Mouse (Mus musculus): ENCODE measurements at regions not wholly inside any gene's neighbourhood (a gene's known extent, or its start where the extent isn't known, plus 50 kb on each side); places are given as distances from the start of the nearest gene placed in this dataset.

- Histone ChIP-seq H3K9me3 (replicated peaks; ENCODE audit: insufficient read depth, low read length) (no peaks in the 10 kb centered on the region), H3K27me3 (ENCODE audit: control insufficient read depth in 1 of 2, insufficient read depth in 2 of 2, low read length in 2 of 2) (no peaks in the 10 kb centered on the region), H3K4me1 (ENCODE audit: control insufficient read depth in 1 of 2, insufficient read depth in 2 of 2, low read length in 2 of 2) (no peaks in the 10 kb centered on the region), H3K79me2 (ENCODE audit: control insufficient read depth, insufficient read depth, low read length, poor library complexity) (no peaks in the 10 kb centered on the region), H3K4me3 (ENCODE audit: control insufficient read depth in 1 of 2, insufficient read depth in 1 of 2, low read depth in 2 of 2, low read length in 2 of 2) (no peak overlapping the region), H3K27ac (ENCODE audit: control insufficient read depth, low read depth, low read length) (no peak overlapping the region), H3K36me3 (ENCODE audit: control insufficient read depth in 1 of 2, insufficient read depth in 2 of 2, low read length in 2 of 2) (no peaks in the 10 kb centered on the region; a peak in 1 of 4 replicates), H3K9ac (ENCODE audit: control insufficient read depth, low read depth, low read length, poor library complexity, severe bottlenecking) (no peak overlapping the region)
- no peak for DNase-seq (ENCODE audit: low read depth, low spot score)
- no peak for TF ChIP-seq E2F4 (IDR thresholded peaks at IDR 0.05; ENCODE audit: borderline replicate concordance, low read depth, low read length)
- TF ChIP-seq BHLHE40 (IDR thresholded peaks at IDR 0.05; ENCODE audit: borderline replicate concordance, low read depth, low read length): no peak
- TF ChIP-seq TAL1 (IDR thresholded peaks at IDR 0.05; ENCODE audit: low read length): no peak
- no peak for TF ChIP-seq ZNF384 (IDR thresholded peaks at IDR 0.05; ENCODE audit: low read depth, low read length)
- no peak for TF ChIP-seq USF1 (IDR thresholded peaks at IDR 0.05; ENCODE audit: low read depth, low read length)
Observed at GRCm38 (mm10) chr10:37286305-37286704, 147.6 kb upstream of the Marcks start.

GRCm38 (mm10) chr10:37282951-37283350 lies 144.2 kb upstream of the Marcks start:
- Histone ChIP-seq H3K79me2 (ENCODE audit: control insufficient read depth, insufficient read depth, low read length, poor library complexity) (no peaks in the 10 kb centered on the region), H3K27me3 (ENCODE audit: control insufficient read depth in 1 of 2, insufficient read depth in 2 of 2, low read length in 2 of 2) (no peaks in the 10 kb centered on the region), H3K9ac (ENCODE audit: control insufficient read depth, low read depth, low read length, poor library complexity, severe bottlenecking) (no peak overlapping the region), H3K27ac (ENCODE audit: control insufficient read depth, low read depth, low read length) (no peak overlapping the region), H3K9me3 (replicated peaks; ENCODE audit: insufficient read depth, low read length) (no peaks in the 10 kb centered on the region), H3K4me1 (ENCODE audit: control insufficient read depth in 1 of 2, insufficient read depth in 2 of 2, low read length in 2 of 2) (no peaks in the 10 kb centered on the region), H3K36me3 (ENCODE audit: control insufficient read depth in 1 of 2, insufficient read depth in 2 of 2, low read length in 2 of 2) (no peaks in the 10 kb centered on the region), H3K4me3 (ENCODE audit: control insufficient read depth in 1 of 2, insufficient read depth in 1 of 2, low read depth in 2 of 2, low read length in 2 of 2) (no peak overlapping the region)
- DNase-seq (ENCODE audit: low read depth, low spot score): no peak
- no peak for TF ChIP-seq CHD1 (IDR thresholded peaks at IDR 0.05; ENCODE audit: low read depth, low read length)
- TF ChIP-seq HCFC1 (IDR thresholded peaks at IDR 0.05; ENCODE audit: low read depth, low read length): no peak
- TF ChIP-seq USF2 (IDR thresholded peaks at IDR 0.05; ENCODE audit: borderline replicate concordance in 1 of 2, insufficient read depth in 1 of 2, low read depth in 1 of 2, low read length in 2 of 2): no peak
- no peak for TF ChIP-seq GATA1 (IDR thresholded peaks at IDR 0.05; ENCODE audit: low read depth, low read length)

GRCm38 (mm10) chr10:37280823-37281222 lies 142.1 kb upstream of the Marcks start:
- H3K9ac ChIP-seq (ENCODE audit: control insufficient read depth, low read depth, low read length, poor library complexity, severe bottlenecking): no peak overlapping the region
- no peak for DNase-seq (ENCODE audit: low read depth, low spot score)
- H3K27ac ChIP-seq (ENCODE audit: control insufficient read depth, low read depth, low read length): no peak overlapping the region
- no peaks in the 10 kb centered on the region for H3K27me3 ChIP-seq (ENCODE audit: control insufficient read depth in 1 of 2, insufficient read depth in 2 of 2, low read length in 2 of 2)
- H3K9me3 ChIP-seq (replicated peaks; ENCODE audit: insufficient read depth, low read length): no peaks in the 10 kb centered on the region
- no peaks in the 10 kb centered on the region for H3K79me2 ChIP-seq (ENCODE audit: control insufficient read depth, insufficient read depth, low read length, poor library complexity)
- TF ChIP-seq CTCF (IDR thresholded peaks at IDR 0.05 in 2 of 3, conservative IDR thresholded peaks at IDR 0.05 in 1 of 3; ENCODE audit: control insufficient read depth in 1 of 3, insufficient read depth in 1 of 3, low read depth in 2 of 3, low read length in 3 of 3, poor library complexity in 1 of 3, severe bottlenecking in 1 of 3) (no peak), UBTF (IDR thresholded peaks at IDR 0.05; ENCODE audit: borderline replicate concordance, insufficient read depth, low read depth, low read length) (no peak), EP300 (IDR thresholded peaks at IDR 0.05; ENCODE audit: low read depth in 1 of 2, low read length in 2 of 2) (no peak), MYB (IDR thresholded peaks at IDR 0.05; ENCODE audit: low read depth, low read length) (no peak), MAZ (IDR thresholded peaks at IDR 0.05; ENCODE audit: low read depth, low read length) (no peak), RCOR1 (IDR thresholded peaks at IDR 0.05; ENCODE audit: low read depth, low read length) (no peak), USF1 (IDR thresholded peaks at IDR 0.05; ENCODE audit: low read depth, low read length) (no peak)
- no peaks in the 10 kb centered on the region for H3K4me1 ChIP-seq (ENCODE audit: control insufficient read depth in 1 of 2, insufficient read depth in 2 of 2, low read length in 2 of 2)
- no peaks in the 10 kb centered on the region for H3K36me3 ChIP-seq (ENCODE audit: control insufficient read depth in 1 of 2, insufficient read depth in 2 of 2, low read length in 2 of 2)
- no peak overlapping the region for H3K4me3 ChIP-seq (ENCODE audit: control insufficient read depth in 1 of 2, insufficient read depth in 1 of 2, low read depth in 2 of 2, low read length in 2 of 2)
